Mouse (Mus musculus) kidney, embryonic 15.5 days (tissue): ENCODE results near the gene Stxbp3. TPM values are rescaled to one million over a fixed set of nuclear protein-coding genes. Genes with fewer than 3 reads are reported as not detected.

Source experiments
- ATAC-seq: fragments of 200-750 bp; cut with Nextera tagmentation; replicated peaks from 2 replicates; pipeline ENCODE4 v1.8.0; 2017; ENCODE audit warnings: moderate TSS enrichment; ENCODE audit not compliant: low FRiP score
- H3K27ac ChIP-seq: fragments of 300-500 bp; sonication (generic); 2 replicates; pipeline ENCODE4 v1.5.1; 2015; ENCODE audit warnings: mild to moderate bottlenecking, inconsistent platforms
- H3K27me3 ChIP-seq: fragments of 300-500 bp; sonication (generic); 2 replicates; pipeline ENCODE4 v1.6.1; 2015; ENCODE audit warnings: inconsistent platforms
- H3K36me3 ChIP-seq: fragments of 300-500 bp; sonication (generic); 2 replicates; pipeline ENCODE4 v1.6.1; 2015; ENCODE audit warnings: inconsistent platforms
- H3K4me1 ChIP-seq: fragments of 300-500 bp; sonication (generic); 2 replicates; pipeline ENCODE4 v1.6.1; 2015; ENCODE audit warnings: inconsistent platforms
- H3K4me2 ChIP-seq: fragments of 300-500 bp; sonication (generic); 2 replicates; pipeline ENCODE4 v1.6.1; 2015; ENCODE audit warnings: moderate library complexity, mild to moderate bottlenecking, inconsistent platforms
- H3K4me3 ChIP-seq: fragments of 300-500 bp; sonication (generic); replicated peaks from 2 replicates; pipeline ENCODE4 v1.5.1; 2015; ENCODE audit warnings: mild to moderate bottlenecking, inconsistent platforms
- H3K9ac ChIP-seq: fragments of 300-500 bp; sonication (generic); 2 replicates; pipeline ENCODE4 v1.6.1; 2015; ENCODE audit warnings: mild to moderate bottlenecking, inconsistent platforms
- H3K9me3 ChIP-seq: fragments of 300-500 bp; sonication (generic); replicated peaks from 2 replicates; pipeline ENCODE4 v1.6.1; 2016; ENCODE audit warnings: inconsistent platforms
- WGBS: fragments of 180-500 bp; shearing (Covaris S2); methylation state at CpG from one replicate; pipeline ENCODE4 v1.1.7; 2015; ENCODE audit warnings: mixed read lengths; 5-methylcytosine and 5-hydroxymethylcytosine counted together
- polyA plus RNA-seq: library from polyadenylated mRNA; unstranded; fragments of >200 nt; fragmentation: Nextera tagmentation; extraction: Ambion mirVana; gene quantifications from 2 replicates; pipeline ENCODE4 v1.2.1, GENCODE M21; 2015

The Stxbp3 gene
- polyA plus RNA-seq, 1 experiment from 2014 or later: 34.9 TPM

- peaks cover 3% of the 10 kb centered on the region; the same call in 1 of the 2 replicates for H3K4me1 ChIP-seq
- no peak overlapping the region for H3K4me3 ChIP-seq
- no peak overlapping the region for H3K9ac ChIP-seq
- no peaks in the 10 kb centered on the region for H3K36me3 ChIP-seq
- H3K27ac ChIP-seq: no peak overlapping the region
- H3K9me3 ChIP-seq: no peaks in the 10 kb centered on the region
- no peak for ATAC-seq
- no peak overlapping the region for H3K4me2 ChIP-seq
- H3K27me3 ChIP-seq: peaks cover 21% of the 10 kb centered on the region; the same call in 1 of the 2 replicates
- WGBS: 91% methylated on average over 2 of the region's 2 CpGs
Measured at GRCm38 (mm10) chr3:108755542-108755941, 84.8 kb downstream of the Stxbp3 start.

- H3K4me1 ChIP-seq: 0 out of 2 replicates have a peak, but pooled peaks cover 3% of the 10 kb centered on the region
- H3K36me3 ChIP-seq: no peaks in the 10 kb centered on the region
- no peaks in the 10 kb centered on the region for H3K9me3 ChIP-seq
- ATAC-seq: no peak
- H3K4me2 ChIP-seq: no peak overlapping the region
- H3K4me3 ChIP-seq: no peak overlapping the region
- H3K27ac ChIP-seq: no peak overlapping the region
- no peak overlapping the region for H3K9ac ChIP-seq
- 100% methylated on average over 1 of the region's 1 CpGs for WGBS
- peaks cover 18% of the 10 kb centered on the region; the same call in 1 of the 2 replicates for H3K27me3 ChIP-seq
Measured at GRCm38 (mm10) chr3:108754541-108754940, 85.8 kb downstream of the Stxbp3 start.

- Histone ChIP-seq H3K27me3 (0 out of 2 replicates have a peak, but pooled peaks cover 6% of the 10 kb centered on the region), H3K4me3 (no peak overlapping the region), H3K36me3 (no peaks in the 10 kb centered on the region), H3K27ac (no peak overlapping the region), H3K9ac (no peak overlapping the region), H3K4me1 (no peaks in the 10 kb centered on the region), H3K4me2 (no peak overlapping the region), H3K9me3 (no peaks in the 10 kb centered on the region)
- 85% methylated on average over 6 of the region's 6 CpGs for WGBS
- no peak for ATAC-seq
Measured at GRCm38 (mm10) chr3:108751691-108752090, 88.6 kb downstream of the Stxbp3 start.

GRCm38 (mm10) chr3:108751061-108751460, 89.3 kb downstream of the Stxbp3 start:
- Histone ChIP-seq H3K4me2 (no peak overlapping the region), H3K27ac (no peak overlapping the region), H3K4me3 (no peak overlapping the region), H3K9me3 (no peaks in the 10 kb centered on the region), H3K27me3 (0 out of 2 replicates have a peak, but pooled peaks cover 6% of the 10 kb centered on the region), H3K4me1 (no peaks in the 10 kb centered on the region), H3K9ac (no peak overlapping the region), H3K36me3 (no peaks in the 10 kb centered on the region)
- ATAC-seq: no peak
- 61% methylated on average over 6 of the region's 6 CpGs for WGBS

GRCm38 (mm10) chr3:108744060-108744459, 96.3 kb downstream of the Stxbp3 start:
- no peaks in the 10 kb centered on the region for H3K27me3 ChIP-seq

More at GRCm38 (mm10) chr3:108744060-108744459, 96.3 kb downstream of the Stxbp3 start:
- H3K4me2 ChIP-seq: no peak overlapping the region
- no peaks in the 10 kb centered on the region for H3K9me3 ChIP-seq
- H3K4me1 ChIP-seq: peaks cover 8% of the 10 kb centered on the region; the same call in 1 of the 2 replicates
- no peak overlapping the region for H3K4me3 ChIP-seq
- 76% methylated on average over 4 of the region's 4 CpGs for WGBS
- no peak overlapping the region for H3K9ac ChIP-seq
- no peak overlapping the region for H3K27ac ChIP-seq
- ATAC-seq: no peak
- H3K36me3 ChIP-seq: no peaks in the 10 kb centered on the region

Other genes with a start within 250 kb of the Stxbp3 start
- 8.4 and 10.9 TPM in 2 replicates for gene Wdr47, start 249.2 kb downstream of the Stxbp3 start, polyA plus RNA-seq
- gene Clcc1, start 186.6 kb downstream of the Stxbp3 start, polyA plus RNA-seq: 66.9 and 69.4 TPM in 2 replicates
- 43.3 and 45.1 TPM in 2 replicates for gene Gpsm2, start 118.2 kb downstream of the Stxbp3 start, polyA plus RNA-seq
- 0.05 and 0.10 TPM in 2 replicates for gene Aknad1, start 100.9 kb downstream of the Stxbp3 start, polyA plus RNA-seq
- gene Fndc7, start 49.5 kb upstream of the Stxbp3 start, polyA plus RNA-seq: 0.10 TPM in 1 of 2 replicates, not detected in the other
- gene Prpf38b, start 71.2 kb upstream of the Stxbp3 start, polyA plus RNA-seq: 71.7 and 74.7 TPM in 2 replicates
- gene Henmt1, start 99.3 kb upstream of the Stxbp3 start, polyA plus RNA-seq: 0.13 and 0.26 TPM in 2 replicates
- gene Gm9857, start 99.9 kb upstream of the Stxbp3 start, polyA plus RNA-seq: not detected in 2 replicates
- 4.7 and 4.9 TPM in 2 replicates for gene Fam102b, start 187.1 kb upstream of the Stxbp3 start, polyA plus RNA-seq
- gene Slc25a54, start 239.9 kb upstream of the Stxbp3 start, polyA plus RNA-seq: not detected in 2 replicates